Mouse (Mus musculus) megakaryocyte, embryonic 14.5 days (primary cell): ENCODE results near the gene Dapk2.
"Not testable (repeated sequence)": the region's sequence is repeated elsewhere in the genome, so short reads cannot be mapped to it uniquely, and the experiment has no call there.

Source experiments
- FLI1 ChIP-seq: IDR thresholded peaks from 2 replicates; pipeline ENCODE4 v1.6.1; 2012; ENCODE audit warnings: low read length, inconsistent platforms, mixed read lengths
- GATA1 ChIP-seq: IDR thresholded peaks from 3 replicates; pipeline ENCODE4 v1.6.1; 2012; ENCODE audit warnings: mixed read lengths, low read length, inconsistent platforms, borderline replicate concordance

GRCm38 (mm10) chr9:66285241-66285640 is 127.2 kb downstream of the Dapk2 start:
- TF ChIP-seq GATA1, FLI1: not testable (repeated sequence)
